Mouse (Mus musculus) right cerebral cortex, postnatal 14 days (tissue): ENCODE results near the gene Dusp3.
"Not testable (repeated sequence)": the region's sequence is repeated elsewhere in the genome, so short reads cannot be mapped to it uniquely, and the experiment has no call there.

Source experiments
- DNase-seq: peaks from one replicate; pipeline ENCODE4 v3.0.0; 2022

Dusp3 gene

DNA sequence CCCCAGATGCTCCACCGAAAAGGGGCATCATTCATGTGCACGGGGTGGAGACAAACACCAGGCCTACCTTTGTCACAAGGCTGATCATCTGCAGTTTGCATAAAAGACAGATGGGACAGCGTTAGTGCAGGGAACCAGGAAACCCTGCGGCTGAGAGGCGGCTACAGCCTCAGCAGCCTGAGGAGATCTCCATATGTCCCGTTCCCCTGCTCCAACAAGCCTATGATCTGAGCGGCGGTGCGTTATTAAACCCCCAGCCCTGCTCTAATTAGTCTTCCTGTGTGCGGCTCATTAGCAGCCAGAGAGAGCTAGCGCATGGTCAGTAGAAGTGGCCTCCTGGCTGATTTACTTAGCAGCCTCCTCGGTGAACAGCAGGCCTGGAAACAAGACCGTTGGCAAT is 23.3 kb upstream of the Dusp3 start:
- DNase-seq, result no peak

DNA sequence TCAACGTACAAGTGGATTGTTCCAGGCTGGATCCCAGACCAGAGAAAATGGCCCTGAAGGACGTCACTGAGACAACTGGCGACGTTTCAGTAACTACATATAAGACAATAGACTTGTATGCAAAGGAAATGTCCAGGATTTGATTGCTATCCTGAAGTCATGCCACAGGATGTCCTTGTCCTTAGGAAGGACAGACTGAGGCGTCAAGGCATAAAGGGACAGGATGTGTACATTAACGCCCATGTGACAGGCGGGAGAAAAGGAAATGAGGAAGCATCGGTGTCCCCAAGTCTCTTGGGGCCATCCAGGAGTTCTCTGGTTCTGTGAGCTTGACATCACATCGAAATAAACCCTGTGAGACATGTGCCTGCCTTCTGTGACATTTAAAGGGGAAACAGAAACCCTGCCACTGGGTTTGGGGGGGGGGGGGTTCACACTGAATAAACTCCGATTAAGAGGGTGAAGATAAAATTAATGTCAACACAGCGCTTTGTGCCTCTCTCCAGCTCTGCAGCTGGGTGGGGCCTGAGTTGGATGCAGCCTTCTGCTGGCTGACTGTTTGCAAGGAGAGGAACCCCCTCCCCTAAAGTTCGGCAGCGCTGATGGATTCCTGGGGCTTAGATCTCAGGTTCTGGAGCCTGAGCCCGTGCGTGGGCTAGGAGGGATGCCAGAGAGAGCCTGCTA is 22.3 kb upstream of the Dusp3 start:
- no peak for DNase-seq

DNA sequence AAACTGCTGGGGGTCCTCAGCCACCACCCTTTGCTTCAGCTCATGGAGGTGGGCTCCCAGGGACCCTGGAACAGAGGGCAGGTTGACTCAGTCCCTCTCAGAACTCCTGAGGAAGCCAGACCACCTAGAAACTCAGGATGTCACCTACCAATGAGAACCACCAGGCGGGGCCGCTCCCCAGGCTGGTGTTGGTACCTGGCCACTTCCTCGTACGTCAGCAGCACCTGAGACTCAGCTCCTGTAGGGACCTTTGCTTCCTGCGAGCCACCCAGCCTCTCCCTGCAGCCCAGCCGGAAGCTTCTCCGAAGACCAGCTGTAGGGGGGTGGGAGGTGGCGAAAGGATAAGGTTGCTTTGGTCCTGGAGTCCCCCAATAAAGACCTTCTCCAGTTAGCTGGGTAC is 21.6 kb upstream of the Dusp3 start:
- no peak for DNase-seq

DNA sequence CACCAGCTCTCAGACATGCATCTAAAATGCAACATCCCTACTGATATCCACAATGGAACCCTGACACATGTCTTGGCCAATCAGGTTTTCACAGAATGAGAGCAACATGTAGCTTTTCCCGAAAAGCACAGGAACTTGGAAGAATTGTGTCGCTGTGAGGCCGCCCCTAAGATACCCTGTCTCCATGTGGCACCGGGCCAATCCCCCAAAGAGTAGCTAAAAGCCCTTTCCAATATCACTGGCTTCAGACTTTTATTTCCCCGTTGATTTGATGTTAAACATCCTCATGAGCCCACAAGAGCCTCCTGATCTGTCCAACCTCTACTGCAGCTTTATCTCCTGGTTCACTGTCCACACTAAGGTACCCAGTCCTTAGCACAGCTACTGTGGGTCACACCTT is 19.9 kb upstream of the Dusp3 start:
- no peak for DNase-seq

DNA sequence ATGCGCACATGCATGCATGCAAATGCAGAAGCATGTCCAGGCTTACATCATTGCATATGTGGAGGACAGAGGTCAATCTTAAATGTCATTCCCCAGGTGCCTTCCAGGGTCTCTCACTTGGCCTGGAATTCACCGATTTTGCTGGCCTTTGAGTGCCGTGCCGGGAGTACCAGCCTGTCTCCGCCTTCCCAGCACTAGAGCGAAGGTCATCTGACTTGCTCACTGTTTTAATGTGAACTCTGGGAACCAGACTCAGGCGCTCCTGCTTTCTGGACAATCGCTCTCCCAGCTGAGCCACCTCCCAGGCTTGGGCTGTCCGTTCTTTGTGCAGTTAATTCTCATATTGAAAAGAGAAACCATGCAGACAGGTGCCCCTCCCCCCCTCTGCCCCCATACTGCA is 19.5 kb upstream of the Dusp3 start:
- no peak for DNase-seq

DNA sequence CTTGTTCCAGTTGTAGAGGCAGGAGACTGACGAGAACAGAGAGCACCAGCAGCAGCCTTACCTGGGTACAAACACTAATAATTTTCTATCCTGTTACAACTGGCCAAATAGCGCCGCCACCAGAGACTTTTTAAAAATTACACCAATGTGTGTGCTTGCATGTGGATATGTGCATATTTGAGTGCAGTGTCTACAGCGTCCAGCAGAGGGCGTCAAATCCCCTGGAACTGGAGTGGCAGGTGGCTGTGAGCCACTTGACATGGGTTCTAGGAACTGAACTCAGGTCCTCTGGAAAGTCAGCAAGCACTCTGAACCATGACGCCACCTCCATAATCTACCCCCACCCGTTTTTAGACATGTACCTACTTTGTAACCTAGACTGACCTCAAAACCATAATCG is 17.4 kb upstream of the Dusp3 start:
- no peak for DNase-seq

DNA sequence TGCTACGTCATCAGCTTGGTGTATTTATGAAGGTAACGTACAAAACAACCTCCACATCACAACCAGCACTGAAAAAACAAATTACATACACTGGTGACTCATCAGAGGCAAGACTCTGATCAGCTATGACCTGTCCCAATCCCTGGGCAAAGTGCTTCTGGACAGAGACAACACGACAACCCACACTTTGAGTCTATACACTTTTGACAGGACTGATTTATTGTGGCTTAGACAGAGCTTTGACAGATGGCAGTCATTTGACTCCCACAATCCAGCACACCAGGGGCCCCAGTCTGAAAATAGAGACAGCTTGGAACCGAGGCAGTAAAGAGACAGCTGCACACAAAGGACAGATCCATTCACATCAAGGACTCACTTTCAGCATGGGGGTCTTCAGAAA is 12.7 kb upstream of the Dusp3 start:
- no peak for DNase-seq

DNA sequence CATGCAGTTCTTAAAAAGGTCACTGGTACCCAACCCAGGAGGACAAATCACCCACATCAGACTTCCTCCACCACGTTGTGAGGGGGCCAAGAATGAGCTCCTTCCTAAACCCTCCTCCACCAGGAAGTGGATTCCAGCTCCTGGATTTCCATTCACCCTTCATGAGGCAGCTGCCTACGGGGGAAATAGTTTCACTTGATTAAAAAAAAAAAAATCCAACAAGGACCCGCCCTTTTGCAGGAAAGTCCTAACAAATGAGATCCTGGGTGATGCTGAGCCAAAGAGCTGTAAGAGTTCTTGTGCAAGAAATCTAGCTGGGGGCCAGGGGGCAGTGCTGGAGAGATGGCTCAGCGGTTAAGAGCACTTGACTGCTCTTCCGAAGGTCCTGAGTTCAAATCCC is 11.4 kb upstream of the Dusp3 start:
- no peak for DNase-seq

DNA sequence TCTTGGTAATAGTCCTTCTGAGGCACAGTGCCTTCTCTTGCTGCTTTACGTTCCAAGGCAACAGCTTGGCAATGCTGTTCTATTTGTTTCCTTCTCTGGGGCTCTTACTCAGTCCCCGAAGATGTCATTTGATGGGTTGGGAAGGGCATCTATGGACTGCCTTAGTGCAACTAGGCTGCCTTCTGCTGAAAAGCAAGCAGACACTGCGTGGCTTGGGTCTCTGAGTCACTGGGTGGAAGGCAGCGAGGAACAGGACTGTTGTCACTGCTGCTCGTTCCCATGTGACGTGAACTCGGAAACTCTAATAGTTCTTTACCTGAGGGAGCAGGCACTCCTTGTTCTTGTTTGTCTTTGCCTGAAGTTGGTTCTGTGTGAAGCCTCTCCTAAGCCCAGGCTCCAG is 9.1 kb upstream of the Dusp3 start:
- DNase-seq, result no peak

DNA sequence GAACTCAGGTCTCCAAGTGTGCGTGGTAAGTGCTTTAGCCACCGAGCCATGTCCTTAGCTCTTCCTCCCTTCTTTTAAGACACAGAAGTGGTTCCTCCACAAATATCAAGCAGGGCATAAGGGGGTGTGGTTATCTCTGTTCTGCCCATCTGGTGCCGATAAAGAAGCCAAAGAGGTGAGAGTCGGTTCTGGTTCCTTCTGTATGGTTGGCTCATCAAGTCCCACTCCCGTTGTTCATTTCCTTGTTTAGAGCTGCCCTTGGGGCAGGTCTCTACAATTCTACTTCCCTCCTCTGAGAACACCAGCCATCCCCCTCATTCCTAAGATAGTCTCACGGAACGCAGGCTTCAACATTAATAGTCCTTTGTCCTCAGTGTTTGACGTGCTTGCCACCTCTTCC is 7.3 kb upstream of the Dusp3 start:
- no peak for DNase-seq

DNA sequence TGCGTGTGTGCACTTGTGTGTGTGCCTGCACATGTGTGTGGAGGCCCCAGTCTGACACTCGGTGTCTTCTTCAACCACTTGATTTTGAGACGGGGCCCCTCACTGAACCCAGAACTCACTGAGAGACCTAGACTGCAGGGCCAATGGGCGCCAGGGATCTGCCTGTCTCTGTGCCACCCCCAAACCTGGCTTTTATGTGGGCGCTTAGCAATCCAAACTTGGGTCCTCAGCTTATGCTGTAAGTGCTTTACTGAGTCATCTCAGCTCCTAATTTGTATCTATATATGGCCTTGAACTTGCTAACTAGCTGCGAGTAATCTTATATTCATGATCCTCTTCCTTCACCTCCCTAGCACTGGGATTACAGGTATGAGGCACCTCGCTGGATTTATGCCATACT is 5.6 kb upstream of the Dusp3 start:
- DNase-seq, result no peak

DNA sequence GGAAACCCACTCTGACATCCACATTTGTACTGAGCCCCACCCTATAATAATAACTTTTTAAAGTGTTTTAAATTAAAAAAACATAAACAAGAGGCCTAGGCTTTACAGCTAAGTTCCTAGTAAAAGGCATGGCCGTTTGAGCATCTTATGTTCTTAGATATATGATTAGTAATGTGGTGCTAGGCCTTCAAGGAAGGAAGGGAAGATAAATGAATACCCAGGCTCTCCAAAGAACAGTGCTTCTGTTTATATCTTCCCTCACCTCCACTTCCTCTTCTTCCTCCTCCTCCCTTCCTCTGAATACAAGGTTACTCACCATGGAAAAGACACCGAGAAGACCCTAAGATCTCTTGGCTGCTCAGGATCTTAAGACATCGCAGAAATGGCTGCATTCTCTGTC is 5.0 kb upstream of the Dusp3 start:
- no peak for DNase-seq

DNA sequence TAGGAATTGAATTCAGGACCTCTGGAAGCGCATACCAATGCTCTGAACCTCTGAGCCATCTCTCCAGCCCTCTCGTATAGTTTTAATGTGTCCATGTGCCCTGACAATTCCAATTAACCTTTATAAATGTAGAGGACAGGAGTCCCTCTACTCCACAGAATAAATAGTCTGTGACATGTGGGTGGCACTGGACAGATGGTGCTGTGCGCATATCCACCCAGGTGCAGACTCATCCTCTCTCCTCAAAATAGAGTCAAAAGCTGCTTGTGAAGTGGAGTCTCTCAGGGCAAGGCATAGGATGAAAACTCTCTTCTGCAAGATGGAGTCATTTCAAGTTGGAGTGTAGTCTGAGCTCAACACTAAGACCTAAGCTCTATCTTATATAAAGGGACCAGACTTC is 3.4 kb upstream of the Dusp3 start:
- no peak for DNase-seq

DNA sequence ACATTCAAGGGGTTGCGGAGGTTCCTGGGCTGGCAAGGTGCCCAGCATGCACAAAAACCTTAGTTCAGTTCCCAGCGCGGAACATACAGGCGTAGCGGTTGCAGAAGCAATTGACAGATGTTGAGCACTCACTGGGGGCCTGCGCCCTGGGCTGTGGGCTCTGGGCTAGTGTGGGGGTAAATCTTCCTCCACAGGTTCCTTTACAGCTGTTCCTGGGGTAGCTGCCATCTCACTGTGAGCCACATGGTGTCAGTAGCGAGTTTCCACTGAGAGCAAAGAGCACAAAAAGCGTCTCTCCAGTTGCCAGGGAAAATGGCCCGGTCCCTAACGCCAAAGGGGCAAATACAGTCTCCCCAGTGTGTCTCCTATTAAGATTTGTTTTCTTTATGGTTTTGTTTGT is 823 bp downstream of the Dusp3 start:
- peak; percentile 83 for DNase-seq

DNA sequence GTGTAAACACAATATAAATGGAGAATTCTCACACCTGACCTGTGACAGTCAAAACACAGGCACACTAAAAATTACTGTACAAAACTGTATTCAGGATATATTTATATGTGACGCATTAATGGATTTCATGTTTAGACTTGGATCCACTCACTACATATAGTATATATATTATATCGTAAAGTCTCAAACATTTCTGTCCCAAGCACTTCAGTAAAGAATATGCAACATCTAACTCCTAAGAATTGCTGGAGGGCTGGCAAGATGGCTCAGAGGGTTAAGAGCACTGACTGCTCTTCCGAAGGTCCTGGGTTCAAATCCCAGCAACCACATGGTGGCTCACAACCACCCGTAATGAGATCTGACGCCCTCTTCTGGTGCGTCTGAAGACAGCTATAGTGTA is 1.4 kb downstream of the Dusp3 start:
- DNase-seq, result not testable (repeated sequence)

DNA sequence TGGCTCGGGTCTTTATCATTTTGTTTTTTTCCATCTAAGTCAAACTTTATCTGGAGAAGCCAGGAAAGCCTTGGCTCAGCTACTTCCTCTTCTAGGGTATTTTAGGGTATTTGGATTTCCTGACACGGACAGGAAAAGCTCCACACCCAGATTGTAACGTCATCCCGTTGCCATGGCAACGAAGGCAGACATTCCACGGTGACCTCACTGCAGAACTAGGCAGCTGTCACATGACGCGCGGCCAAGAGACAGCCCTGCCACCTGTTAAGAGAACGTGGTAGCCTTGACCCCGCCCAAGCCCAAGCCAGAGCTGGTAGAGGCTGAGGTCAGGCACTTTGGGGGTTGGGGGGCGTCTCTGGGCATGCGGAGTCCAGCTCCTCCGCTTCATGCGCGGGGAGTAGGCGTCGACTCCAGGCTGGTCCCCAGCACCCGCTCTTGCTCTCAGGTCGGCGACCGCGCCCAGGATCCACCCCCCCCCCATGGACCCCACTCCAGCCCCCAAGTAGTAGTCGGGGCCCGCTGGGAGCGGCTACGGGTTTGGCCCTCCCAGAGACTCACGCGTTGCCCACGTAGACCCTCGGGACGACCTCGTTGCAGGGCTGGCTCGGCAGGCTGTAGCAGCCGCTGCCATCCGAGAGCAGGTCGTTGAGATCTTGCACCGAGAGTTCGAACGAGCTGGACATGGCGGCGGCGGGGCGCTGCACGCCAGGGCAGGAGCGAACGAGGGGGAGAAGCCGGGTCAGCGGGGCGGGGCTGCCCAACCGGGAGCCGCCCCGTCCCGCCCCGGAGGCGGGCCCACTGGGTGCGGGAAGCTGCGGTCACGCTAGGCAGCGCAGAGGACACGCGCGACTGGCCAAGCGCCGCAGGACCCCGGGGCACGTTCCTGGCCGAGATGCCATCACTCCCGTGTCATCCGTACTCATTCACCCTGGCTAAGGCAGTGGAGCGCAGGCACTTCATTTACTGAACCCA is 2.5 kb downstream of the Dusp3 start, which contains the start of gene Cfap97d1:
Cfap97d1 (plus strand) TSS at position 226 of the 972 bp plus-strand sequence.
- peak; percentile 94 for DNase-seq

DNA sequence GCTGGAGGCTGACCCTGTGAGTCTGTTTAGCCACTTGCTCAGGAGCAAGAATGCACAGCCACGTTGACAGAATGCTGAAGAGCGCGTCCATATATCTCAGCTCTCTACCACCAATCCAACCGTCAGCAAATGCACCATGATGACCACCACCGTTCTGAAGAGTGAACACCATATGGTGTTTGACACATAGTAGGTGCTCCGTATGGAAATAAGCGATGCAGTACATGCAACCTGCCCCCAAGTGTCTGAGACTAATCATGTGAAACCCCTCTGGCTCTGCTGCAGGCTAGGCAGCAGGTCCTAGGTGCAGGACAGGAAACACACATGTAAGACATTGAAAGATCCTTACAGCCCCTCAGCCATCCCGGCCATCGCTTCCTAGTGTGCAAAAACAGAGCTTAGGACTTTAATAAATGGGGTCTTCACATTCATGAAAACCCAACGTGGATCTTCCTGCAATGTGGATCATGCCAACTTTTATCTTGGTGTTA is 3.3 kb downstream of the Dusp3 start:
- DNase-seq, result no peak

DNA sequence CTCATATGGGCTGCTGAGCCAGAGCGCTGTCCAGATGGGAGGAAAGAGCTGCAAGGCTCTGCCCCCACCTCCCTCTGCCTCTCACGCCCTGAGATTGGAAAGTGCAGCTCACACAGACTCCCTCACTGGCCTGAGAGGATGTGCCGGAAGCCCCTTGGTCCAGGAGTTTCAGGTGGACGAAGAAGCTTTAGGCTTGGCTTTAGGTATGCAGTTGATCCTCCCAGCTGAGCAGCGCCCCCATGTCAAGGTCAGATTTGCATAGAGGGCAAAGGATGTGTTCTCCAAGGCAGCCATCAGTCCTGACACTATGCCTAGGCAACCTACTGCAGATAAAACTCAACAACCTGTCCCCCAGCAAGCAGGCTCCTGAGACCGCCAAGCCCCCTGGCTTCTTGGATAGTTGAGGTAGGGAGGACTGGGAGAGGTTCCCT is 3.8 kb downstream of the Dusp3 start:
- no peak for DNase-seq

DNA sequence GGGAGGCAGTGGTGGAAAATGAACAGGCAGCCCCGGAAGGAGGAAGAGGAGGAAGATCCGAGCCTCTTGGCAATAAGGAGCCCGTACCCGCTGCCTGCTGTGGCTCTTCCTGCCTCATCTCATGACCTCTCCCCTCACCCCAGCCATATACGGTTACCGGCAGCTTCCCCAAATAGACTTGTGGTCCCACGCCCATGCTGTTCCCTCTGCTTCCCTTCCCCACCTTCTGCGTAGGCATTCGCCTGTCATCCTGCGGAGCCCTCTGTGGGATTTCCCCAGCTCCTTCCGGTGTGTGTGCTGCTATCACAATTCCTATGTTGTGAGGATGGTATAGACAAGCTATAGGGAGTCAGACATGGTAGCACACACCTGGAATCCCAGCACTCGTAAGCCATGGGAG is 5.0 kb downstream of the Dusp3 start:
- DNase-seq, result no peak

DNA sequence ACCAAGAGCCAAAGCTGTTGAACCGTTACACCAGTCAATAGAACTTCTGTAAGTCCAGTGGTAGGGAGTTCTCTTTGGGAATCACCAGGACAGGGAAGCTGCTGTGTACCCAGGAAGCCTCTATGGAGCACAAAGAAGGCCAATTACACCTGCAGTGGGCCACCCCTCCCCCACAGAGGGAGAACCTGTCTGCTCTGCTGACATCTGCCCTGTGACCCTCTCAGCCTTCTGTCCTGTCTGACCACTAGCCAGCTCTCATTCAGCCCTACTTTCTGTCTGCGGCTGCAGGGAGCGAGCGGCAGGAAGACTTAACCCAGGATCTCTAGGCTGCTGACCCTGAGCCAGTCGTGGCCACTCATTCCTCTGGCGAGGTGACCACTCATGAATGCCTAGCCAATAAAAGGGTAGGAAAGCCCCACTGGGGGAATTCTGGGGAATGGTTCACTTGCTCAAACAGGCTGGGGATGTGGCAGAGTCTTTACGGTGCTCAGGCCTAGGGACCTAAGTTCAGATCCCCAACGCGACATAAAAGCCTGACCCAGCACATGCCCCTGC is 6.1 kb downstream of the Dusp3 start:
- no peak for DNase-seq

DNA sequence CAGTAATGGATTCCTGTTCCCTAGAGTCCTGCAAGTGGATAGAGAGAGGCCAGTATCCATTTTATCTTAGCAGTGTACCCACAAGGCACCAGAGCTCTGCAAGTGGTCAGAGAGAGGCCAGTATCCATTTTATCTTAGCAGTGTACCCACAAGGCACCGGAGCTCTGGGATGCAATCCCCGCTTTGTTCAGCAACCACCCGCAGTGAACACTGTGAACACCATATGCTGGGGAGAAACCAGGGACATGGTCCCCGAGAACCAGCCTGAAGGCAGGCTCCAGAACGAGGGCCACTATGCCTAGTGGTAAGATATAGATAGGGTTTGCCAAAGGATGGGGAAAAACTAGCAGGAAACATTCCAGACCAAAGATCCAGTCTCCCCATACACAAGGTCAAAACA is 7.7 kb downstream of the Dusp3 start:
- no peak for DNase-seq

DNA sequence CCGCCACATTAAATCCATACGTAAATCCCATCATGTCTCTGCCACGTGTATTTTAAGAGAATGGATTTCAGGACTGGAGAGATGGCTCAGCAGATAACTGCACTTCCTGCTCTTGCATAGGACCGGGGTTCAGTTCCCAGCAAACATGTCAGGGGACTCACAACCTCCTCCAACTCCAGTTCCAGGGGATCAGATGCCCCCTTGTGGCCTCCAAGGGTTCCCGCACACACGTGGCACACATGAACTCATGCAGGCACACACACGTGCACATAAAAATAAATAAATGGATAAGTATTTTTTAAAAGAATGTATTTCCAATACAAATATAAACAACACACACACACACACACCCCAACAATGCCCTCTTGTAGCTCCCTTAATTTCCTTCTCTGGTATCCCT is 9.9 kb downstream of the Dusp3 start:
- DNase-seq, result no peak

DNA sequence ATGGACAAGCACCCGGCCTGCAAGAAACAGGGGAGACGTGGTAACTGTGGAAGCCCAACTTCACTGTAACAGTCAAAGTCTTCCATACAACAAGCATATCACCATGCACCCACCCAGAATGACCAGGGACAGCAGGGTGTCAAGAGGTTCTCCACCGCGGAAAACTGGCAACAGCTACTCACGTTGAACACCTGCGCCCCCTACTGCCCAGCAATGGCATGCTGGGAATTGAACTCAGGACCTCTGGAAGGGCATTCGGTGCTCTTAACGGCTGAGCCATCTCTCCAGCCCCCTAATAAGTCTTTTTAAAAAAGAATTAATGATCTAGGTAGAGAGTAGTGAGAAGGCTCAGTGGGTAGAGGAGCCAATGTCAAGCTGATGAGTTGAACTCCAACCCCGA is 11.9 kb downstream of the Dusp3 start:
- DNase-seq, result no peak

DNA sequence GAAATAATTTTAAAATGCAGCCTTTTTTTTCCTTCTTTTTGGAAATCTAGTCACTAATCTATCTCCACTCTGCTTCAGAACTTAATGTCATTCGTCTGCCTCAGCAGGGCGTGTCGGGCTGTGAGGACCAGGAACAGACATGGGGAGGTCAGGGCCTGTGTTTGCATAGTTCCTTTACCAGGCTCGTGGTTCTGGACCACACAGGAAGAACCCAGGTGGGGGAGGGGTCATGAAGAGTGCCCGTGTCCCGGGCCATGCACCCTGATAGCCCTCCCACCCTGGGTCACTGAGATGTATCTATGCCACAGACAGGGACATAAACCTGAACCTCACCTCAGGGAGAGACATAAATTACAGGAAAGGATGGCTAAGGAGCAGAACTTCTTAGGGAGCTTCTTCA is 12.6 kb downstream of the Dusp3 start:
- DNase-seq, result no peak
